Mouse (Mus musculus) heart, adult 11 months (tissue): ENCODE measurements around the gene Fiz1.
"Not testable (repeated sequence)": the region's sequence is repeated elsewhere in the genome, so short reads cannot be mapped to it uniquely, and the experiment has no call there.

Experiments
- DNase-seq: peaks from one replicate; pipeline ENCODE4 v3.0.0; 2022

Fiz1 gene

DNA sequence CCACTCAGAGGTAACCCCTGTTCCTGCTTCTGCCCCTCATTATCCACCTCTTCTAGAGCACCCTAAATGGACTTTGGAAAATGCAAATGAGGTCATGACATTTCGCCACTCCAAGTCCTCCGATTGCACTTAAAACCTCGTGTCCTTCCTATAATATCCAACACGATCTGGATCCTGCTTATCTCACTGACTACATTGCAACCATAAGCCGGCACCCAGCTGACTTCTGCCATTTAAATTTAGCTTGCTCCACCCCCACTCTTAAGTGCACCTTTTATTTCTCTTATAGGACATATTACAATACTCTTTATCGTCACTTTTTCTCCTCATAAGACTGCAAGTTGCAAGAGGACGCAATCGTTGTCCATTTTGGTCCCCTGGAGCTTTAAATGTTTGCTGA lies 23.0 kb upstream of the Fiz1 start:
- peak; percentile 87 for DNase-seq

DNA sequence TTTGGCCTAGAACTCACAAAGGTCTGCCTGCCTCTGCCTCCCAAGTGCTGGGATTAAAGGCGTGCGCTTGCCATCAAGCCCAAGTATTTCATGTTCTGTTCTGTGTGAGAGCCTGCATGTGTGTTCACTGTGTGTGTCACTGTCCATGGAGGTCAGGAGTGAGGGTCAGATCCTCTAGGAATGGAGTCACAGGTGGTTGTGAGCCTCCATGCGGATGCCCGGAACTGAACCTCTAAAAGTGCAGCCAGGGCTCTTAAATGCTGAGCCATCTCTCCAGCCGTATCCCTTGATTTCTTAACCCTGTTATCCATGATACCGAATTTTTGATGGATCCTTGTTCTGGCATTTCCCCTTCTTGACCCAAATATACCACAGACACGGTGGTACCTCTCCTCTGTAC lies 22.5 kb upstream of the Fiz1 start:
- peak; percentile 87 for DNase-seq

DNA sequence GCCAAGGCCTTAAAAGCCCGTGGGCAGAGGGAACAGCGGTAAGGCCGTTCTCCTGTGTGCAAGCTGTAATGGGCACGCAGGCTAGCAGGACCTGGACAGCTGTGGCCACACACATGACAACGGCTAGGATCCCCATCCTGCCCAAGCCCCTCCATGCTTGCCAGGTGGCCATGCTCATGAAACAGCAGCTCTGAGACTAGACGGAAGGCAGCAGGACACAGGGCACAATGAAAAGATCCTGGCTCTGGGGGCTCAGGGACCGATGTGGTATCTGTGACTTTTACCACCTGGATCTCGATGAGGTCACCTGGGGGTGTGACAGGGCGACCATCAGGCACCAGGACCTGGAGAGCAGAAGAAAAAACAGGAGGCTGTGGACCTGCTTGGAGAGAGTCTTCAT lies 21.6 kb upstream of the Fiz1 start:
- DNase-seq, result peak; percentile 93

DNA sequence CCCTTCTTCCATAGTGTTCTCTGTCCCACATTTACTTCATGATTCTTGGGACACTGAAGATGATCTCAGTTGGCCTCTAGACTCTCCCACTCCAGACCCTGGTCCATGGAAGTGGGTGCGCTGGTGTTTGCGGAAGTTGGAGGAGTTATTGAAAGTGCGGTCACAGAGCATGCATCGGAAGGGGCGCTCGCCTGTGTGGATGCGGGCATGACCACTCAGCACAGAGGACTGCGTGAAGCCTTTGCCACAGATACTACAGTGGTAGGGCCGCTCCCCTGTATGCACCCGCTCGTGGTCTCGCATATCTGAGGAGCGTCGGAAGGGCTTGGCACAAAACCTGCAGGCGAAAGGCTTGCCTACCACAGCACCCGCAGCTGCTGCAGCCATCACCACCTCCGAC lies 21.1 kb upstream of the Fiz1 start:
- DNase-seq, result peak; percentile 92

DNA sequence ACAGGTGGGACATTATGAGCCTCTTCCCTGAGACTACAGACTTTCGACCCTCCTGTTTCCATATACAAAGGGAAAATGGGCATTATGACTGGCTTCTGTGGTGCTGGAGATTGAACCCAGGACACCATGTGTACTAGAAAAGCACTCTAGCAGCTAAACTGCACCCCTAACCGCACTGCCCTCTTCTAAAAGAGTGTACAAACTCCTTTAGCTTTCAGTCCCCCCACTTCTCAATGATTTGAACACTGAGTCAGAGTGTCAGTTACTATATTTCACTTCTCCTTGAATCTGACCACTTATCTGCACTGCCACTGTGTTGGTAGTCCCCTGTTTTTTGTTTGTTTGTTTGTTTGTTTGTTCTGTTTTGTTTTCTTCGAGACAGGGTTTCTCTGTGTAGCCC lies 19.3 kb upstream of the Fiz1 start, which contains the start of gene 4632433K11Rik:
Gene 4632433K11Rik, plus strand, starts transcription at position 301 of the 400 bp plus-strand sequence.
- no peak for DNase-seq

DNA sequence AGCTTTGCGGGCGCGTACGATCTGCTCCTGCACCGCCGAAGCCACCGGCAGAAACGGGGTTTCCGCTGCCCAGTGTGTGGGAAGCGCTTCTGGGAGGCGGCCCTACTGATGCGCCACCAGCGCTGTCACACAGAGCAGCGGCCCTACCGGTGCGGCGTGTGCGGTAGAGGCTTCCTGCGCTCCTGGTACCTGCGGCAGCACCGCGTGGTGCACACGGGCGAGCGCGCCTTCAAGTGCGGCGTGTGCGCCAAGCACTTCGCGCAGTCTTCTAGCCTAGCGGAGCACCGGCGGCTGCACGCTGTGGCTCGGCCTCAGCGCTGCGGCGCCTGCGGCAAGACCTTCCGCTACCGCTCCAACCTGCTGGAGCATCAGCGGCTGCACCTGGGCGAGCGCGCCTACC lies 17.0 kb upstream of the Fiz1 start:
- DNase-seq, result no peak

DNA sequence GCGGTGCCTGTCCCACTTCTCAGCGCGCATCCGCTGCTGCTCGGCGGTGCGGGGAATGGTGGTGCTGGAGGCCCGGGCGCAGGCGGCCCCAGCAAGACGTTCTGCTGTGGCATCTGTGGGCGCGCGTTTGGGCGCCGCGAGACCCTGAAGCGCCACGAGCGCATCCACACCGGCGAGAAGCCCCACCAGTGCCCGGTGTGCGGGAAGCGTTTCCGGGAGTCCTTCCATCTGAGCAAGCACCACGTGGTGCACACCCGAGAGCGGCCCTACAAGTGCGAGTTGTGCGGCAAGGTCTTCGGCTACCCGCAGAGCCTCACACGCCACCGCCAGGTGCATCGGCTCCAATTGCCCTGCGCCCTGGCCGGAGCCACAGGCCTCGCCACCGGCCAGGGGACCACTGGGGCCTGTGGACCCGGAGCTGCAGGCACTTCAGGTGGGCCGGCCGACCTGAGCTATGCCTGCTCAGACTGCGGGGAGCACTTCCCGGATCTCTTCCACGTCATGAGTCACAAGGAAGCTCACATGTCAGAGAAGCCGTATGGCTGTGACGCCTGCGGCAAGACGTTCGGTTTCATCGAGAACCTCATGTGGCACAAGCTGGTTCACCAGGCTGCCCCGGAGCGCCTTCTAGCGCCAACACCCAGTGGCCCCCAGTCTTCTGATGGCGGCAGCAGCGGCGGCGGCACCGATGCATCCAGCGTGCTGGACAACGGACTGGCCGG lies 16.2 kb upstream of the Fiz1 start:
- DNase-seq, result peak; percentile 89

DNA sequence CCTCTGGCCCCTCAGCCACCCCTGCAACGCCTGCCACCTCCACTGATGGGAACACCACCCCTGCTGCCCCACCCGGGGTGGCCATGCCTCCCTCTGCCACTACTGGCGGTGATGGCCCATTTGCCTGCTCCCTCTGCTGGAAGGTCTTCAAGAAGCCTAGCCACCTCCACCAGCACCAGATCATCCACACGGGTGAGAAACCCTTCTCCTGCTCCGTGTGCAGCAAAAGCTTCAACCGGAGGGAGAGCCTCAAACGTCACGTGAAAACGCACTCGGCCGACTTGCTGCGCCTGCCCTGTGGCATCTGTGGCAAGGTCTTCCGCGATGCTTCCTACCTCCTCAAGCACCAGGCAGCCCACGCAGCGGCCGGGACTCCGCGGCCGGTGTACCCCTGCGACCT lies 15.4 kb upstream of the Fiz1 start:
- no peak for DNase-seq

DNA sequence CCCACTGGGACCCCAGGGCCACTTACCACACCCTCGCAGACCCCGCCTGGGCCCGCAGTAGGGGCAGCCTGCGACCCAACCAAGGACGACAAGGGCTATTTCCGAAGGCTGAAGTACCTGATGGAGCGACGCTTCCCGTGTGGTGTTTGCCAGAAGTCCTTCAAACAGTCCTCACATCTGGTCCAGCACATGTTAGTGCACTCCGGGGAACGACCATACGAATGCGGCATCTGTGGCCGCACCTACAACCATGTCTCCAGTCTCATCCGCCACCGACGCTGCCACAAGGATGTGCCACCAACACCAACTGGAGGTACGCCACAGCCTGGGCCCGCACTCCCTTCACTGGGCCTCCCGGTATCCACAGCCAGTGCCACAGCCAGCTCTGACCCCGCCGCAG lies 15.0 kb upstream of the Fiz1 start:
- DNase-seq, result peak; percentile 91

DNA sequence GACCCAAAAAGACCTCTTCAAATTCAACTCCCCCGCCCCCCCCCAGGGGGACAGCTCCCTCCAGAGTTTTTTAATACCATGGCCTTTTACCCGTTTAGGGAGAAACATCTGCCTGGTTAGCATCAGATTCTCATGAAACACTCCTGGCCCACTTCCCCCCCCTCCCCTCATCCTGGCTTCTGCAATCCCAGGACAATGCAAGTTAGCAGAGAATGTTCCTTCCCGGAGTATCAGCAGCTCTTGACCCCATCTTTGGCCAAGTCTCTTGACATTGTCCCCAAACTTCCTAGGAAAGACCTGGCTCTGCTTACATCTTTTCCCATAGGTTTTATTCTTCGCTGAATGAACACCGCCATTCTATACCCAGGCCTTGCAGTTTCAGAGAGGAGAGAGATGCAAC lies 6.7 kb upstream of the Fiz1 start:
- DNase-seq, result peak; percentile 87

DNA sequence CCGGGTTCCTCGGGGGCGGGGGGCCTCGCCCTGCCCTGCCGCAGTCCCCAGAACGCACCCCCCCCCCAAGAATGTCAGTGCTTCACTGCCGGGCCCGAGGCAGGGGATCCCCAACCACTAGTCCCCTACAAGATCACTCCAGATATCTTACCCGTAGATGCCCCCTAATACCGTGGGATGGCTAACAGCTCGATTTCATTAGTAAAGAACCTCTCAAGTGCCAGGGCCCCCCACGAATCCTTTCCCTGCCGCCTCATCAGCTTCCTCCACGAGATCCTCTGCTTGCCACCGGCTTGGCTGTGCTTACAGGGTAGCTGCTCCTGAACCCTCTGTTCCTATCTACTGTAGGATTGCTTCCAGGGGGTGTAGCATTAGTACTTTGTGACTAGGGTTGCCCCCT lies 6.2 kb upstream of the Fiz1 start:
- no peak for DNase-seq

DNA sequence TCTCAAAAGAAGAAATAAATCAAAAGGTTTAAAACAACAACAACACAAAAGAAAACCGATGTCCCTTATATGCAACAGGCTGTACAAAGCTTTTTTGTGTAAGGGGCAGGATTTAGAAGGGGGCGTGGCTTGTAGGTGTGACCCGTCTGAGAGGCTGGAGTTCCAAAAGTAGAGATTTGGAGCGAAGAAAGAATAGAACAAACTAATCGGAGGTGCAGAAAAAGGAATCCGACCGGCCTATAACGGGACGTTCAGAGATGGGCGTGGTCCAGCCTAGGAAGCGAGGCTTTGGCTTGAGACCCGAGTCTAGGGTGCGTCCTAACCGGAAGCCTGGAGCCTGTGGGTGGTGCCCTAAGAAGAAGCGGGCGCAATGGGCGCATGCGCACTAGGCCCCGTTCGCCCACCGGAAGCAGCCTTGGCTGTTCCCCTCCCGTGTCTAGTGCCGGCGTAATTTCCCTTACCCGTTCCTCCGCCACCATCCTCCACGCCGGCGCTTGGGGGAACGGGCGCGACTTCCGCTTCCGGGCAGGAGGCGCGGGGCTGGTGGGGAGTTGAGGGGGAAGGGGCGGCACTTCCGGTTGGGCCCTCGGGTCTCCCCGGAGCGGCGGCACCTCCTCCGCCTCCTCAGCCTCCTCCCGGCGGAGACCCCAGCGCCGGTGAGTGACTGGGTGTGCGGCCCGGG lies 5.6 kb upstream of the Fiz1 start, which contains the start of the genes Zfp865 and Ccdc106:
Gene Zfp865, plus strand, starts transcription at position 377 of the 682 bp plus-strand sequence.
Gene Ccdc106, plus strand, starts transcription at position 554 of the 682 bp plus-strand sequence.
- DNase-seq, result peak; percentile 100

DNA sequence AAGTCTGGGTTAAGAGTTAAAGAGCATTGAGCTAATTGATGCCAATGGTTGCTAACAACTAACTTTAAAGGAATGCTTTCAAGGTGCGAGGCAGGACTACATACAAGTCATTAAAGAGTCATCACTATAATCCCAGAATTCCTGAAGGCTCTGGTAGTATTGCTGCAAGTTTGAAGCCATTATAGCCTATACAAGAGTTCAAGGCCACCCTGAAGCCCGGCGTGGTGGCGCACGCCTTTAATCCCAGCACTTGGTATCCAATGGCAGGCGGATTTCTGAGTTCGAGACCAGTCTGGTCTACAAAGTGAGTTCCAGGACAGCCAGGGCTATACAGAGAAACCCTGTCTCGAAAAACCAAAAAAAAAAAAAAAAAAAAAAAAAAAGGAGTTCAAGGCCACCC lies 5.1 kb upstream of the Fiz1 start:
- peak; percentile 90 for DNase-seq

DNA sequence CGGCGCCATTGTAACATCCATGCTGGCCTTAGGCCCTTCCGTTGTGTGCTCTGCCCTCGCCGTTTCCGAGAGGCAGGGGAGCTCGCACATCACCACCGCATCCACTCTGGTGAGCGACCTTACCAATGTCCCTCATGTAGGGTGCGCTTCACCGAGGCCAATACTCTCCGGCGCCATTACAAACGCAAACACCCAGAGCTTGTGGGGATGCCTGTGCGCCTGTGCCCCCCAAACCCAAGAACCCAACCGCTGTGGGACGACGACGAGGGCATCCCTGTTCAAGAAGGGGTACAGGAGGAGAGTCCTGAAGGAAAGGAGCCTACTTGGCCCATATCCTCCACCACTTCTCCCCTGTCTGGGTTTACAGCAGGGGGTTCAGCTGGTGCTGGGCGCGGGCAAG lies 3.4 kb upstream of the Fiz1 start:
- peak; percentile 90 for DNase-seq

DNA sequence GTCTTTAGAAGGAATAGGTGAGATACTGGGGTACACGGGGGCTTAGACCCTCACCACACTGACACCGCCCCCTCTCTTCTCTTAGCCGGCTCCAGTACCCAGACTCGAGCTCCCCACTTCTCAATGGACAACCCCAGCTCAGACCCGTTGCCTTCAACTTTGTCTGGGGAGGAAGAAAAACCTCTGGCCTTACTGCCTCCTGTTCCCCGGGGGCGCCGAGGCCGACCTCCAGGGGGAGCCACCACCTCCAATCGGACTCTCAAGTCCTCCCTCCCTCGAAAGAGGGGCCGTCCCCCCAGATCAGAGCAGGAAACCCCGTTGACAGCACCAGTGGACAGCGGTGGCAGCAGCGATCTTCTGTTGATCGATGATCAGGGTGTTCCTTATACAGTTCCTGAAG lies 2.9 kb upstream of the Fiz1 start:
- DNase-seq, result peak; percentile 92

DNA sequence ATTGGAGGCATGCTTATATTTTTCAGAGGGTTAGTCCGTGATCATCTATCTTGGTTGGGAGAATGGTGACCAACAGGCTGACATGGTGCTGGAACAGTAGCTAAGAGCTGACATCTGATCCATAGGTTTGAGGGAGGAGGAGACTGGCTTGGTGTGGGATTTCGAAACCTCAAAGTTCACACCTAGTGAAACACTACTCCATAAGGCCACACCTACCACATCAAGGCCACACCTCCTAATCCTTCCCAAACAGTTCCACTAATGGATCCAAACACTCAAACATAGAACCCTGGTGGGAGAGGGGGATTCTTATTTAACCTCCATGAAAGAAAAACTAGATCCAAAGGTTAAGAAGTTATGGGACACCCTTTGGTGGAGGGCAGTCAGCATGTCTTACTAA lies 2.4 kb upstream of the Fiz1 start:
- DNase-seq, result peak; percentile 85

DNA sequence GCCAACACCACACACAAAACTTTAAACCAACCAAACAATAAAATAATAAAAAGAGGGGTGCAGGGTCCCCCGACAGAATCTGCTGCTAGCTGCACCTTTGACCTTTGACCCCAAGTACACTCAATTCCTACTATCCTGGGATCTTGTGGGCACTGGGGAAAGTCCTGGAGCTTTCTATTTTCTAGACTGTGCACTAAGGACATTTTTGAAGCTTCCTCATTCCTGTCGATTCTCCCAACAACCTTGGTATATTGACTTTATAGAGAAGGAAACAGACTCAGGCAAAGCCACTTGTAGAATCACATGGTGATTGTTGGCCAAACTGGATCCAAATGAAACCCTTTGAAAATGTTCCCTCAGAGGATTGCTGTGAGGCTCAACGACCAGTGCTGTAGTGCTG lies 1.6 kb upstream of the Fiz1 start:
- no peak for DNase-seq

DNA sequence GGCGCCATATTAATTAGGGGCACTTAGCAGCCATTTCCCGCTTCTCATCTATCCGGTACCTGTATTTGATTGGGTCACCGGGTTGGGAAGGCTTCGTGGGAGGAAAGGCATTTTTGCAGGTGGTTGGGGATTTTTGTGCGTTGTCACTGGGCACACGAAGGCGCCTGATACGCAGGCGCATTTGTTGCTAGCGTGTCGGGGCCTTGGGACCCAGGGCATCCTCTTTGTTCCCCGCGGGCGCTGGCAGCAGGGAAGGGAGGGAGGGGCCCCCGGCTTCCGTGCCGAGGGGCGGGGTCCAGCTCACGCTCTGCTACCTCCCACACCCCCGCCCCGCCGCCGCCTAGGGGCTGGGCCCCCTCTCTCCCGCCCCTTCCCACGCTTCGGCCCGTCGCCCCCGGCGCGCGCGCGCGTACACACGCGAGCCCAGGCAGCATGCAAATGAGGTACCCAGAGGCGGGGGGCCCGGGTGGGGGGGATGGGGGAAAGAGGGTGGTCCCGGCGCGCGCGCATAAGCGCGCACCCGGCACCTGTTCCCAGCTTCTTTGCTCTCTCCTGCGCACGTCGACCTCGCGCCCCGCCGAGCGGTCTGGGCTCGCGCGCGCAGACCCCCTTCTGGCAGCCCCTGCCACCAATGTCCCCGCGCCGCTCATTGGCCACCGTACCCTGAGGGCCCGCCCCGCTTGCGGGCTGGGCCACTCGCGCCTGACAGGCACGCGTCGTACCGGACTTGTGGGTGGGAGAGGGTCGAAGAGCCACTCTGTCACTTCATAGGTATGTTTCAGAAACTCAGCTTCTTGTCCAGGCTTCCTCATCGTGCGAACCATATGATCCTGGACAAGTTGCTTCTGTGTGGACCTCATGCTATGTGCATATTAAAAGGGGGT lies 863 bp upstream of the Fiz1 start, which contains the start of gene Gm44973:
Gene Gm44973, plus strand, starts transcription at position 379 of the 884 bp plus-strand sequence.
- peak; percentile 100 for DNase-seq

DNA sequence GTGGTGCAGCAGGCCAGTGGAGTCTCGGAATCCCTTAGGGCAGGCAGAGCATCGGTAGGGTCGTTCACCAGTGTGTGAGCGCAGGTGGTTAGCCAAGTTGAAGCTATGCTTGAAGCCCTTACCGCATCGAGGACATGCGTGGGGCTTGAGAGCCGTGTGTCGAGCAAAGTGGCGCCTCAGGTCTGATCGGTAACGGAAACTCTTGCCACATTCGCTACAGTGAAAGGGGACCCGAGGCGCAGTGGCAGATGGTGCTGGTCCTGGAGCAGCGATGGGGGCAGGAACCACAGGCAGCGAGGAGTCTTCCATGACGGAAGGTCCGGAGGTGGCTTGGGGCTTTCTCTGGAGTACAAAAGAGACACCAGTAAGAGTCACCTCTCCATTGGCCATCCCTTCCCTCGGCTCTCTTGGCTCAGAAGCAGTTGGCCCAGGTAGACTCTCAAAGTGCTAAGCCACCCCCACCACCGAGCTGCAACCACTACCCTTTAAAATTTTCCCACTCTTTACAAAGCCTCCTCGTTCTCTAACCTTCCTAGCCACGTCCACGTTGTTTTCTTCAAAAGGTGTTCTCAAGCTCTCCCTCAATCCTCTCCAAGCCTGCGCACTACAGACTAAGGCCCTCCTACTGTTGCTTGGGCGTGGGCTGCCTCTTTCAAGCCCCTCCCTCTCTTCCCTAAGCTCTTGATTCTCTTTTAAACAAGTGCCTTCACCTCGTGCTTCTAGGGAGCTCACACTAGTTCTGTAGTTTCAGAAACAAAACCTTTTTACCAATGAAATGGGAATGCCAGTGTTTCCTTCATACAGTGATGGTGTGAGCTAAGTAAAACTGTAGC lies 1.6 kb downstream of the Fiz1 start:
- DNase-seq, result peak; percentile 90

DNA sequence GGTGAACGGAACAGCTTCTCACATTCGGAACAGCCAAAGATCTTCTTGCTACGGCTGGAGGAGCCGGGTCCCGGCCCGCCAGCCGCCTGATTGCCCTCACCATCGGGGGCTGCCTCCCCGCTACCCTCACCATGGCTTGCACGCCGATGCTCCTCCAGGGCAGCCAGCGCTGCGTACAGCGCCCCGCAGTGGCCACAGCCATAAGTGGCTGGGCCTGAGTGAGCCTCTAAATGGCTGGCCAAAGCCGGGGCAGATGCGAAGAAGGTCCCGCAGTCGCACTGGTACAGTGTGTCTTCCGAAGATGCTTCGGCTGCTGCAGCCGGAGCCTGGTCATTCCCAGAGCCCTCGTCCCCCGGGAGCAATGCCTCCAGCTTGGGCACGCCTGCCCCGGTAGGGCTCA lies 6.3 kb downstream of the Fiz1 start:
- no peak for DNase-seq

DNA sequence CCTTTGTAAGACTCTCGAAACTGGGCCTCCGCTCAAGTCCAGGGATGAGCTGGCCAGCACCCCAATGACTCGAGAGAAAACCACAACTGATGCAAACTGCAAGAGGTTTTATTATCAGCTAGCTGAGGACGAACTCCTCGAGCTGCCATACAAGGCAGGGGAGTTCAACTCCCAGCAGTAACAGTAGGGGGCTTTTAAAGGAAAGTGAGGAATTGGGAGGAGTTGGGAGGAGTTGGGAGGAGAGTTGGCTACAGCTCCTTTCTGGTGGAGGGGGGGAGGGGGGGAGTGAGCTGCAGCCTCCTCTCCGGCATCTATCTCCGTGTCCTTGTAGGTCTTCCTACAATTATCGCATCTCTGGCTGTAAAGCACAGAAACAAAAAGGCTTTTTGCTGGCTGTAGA lies 11.6 kb downstream of the Fiz1 start:
- not testable (repeated sequence) for DNase-seq

DNA sequence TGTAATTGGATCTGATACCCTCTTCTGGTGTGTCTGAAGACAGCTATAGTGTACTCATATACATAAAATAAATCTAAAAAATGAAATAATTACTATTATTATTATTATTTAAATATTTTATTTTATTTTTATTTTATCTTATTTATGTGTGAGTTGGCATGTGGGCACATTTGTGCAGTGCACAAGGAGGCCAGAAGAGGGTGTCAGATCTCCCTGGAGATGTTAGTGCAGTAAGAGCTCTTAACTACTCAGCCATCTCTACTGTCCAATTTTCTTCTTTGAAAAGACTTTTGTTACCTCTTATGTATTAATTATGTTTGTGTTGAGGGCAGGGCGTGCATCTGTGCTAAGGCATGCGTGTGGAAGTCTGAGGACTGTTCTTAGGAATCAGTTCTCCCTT lies 14.6 kb downstream of the Fiz1 start:
- DNase-seq, result no peak
